Mouse (Mus musculus) layer of hippocampus, adult 8-10 months (tissue): Measurements from ENCODE around the gene Agmat. TPM values are rescaled to one million over a fixed set of nuclear protein-coding genes. Genes with fewer than 3 reads are reported as not detected.

Experiments
- DNase-seq, 2 experiments: peaks; one replicate each; pipeline ENCODE4 v3.0.0; 2022; ENCODE audit warnings: low spot score in 2 of 2
- total RNA-seq, 4 experiments: library from RNA; stranded (reverse); gene quantifications; 2 replicates each; pipeline ENCODE4 v1.2.4; 2022

Gene Agmat
- total RNA-seq, 4 experiments from 2014 or later: not detected

- no peak for DNase-seq
Measured at GRCm38 (mm10) chr4:141735206-141735560, 11.3 kb upstream of the Agmat start.

- DNase-seq: no peak
Measured at GRCm38 (mm10) chr4:141736856-141737255, 9.6 kb upstream of the Agmat start.

DNA sequence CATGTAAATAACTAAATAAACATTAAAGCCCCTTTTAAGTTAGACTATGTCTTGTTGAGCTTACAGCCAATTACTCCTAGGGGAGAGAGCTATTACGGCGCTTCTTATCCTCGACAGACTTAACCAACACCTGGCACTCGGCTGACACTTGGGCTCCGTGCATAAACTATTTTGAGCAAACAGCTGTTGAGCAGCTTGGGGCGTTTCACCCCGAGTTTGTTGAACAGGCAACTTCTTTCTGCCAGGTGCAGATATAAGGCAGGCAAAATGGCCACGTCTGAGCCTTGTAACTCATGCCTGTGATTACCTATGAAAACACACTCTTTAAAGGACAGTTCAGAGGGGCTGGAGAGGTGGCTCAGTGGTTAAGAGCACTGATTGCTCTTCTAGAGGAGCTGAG lies 8.5 kb upstream of the Agmat start:
- DNase-seq: no peak

GRCm38 (mm10) chr4:141741856-141742255 lies 4.6 kb upstream of the Agmat start:
- no peak for DNase-seq

GRCm38 (mm10) chr4:141742381-141742780 lies 4.1 kb upstream of the Agmat start:
- no peak for DNase-seq

GRCm38 (mm10) chr4:141749557-141749956 lies 3.1 kb downstream of the Agmat start:
- DNase-seq: no peak

DNA sequence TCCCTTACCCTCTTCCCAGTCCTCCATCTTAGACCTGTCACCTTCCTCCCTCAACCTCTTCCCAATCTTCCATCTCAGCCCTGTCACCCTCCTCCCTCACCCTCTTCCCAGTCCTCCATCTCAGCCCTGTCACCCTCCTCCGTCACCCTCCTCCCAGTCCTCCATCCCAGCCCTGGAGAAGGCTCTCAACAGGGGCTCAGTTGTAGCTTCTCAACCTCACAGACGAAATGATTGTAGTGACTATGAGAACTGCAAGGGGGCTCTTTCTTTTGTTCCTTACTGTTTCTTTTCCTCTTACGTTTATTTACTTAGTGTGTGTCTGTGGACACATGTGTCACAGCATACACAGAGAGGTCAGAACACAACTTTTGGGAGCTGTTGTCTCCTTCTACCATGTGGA lies 4.4 kb downstream of the Agmat start:
- no peak for DNase-seq

GRCm38 (mm10) chr4:141751419-141752075 lies 5.1 kb downstream of the Agmat start:
- DNase-seq: no peak

- no peak for DNase-seq
Measured at GRCm38 (mm10) chr4:141752076-141752421, 5.6 kb downstream of the Agmat start.

DNA sequence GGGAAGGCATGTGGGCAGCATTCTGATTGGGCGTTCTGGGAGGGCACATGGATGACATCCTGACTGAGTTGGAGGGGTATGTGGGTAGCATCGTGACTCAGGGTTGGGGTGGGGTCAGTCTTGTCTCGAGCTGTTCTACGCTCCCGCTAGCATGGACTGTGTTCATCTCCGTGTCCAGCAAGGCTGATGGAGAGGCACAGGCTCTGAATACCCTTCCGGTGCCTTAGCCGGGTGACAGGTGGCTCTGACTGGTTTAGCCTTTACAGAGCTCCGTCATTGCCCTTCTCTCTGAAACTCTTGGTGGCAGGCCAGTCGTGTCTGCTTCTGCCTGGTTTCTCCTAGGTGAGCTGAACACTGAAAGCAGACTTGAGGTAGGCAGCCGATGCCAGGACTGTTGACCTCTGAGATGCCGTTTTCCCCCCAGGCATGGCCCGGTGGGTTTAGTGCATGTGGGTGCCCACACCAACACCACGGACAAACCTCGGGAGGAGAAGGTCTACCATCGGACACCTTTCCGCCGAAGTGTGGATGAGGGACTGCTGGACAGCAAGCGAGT lies 9.0 kb downstream of the Agmat start:
- no peak for DNase-seq

- DNase-seq: no peak
Measured at GRCm38 (mm10) chr4:141757124-141757523, 10.7 kb downstream of the Agmat start.

GRCm38 (mm10) chr4:141758874-141759542 lies 12.5 kb downstream of the Agmat start:
- DNase-seq: no peak

GRCm38 (mm10) chr4:141760942-141761341 lies 14.5 kb downstream of the Agmat start:
- no peak for DNase-seq

DNA sequence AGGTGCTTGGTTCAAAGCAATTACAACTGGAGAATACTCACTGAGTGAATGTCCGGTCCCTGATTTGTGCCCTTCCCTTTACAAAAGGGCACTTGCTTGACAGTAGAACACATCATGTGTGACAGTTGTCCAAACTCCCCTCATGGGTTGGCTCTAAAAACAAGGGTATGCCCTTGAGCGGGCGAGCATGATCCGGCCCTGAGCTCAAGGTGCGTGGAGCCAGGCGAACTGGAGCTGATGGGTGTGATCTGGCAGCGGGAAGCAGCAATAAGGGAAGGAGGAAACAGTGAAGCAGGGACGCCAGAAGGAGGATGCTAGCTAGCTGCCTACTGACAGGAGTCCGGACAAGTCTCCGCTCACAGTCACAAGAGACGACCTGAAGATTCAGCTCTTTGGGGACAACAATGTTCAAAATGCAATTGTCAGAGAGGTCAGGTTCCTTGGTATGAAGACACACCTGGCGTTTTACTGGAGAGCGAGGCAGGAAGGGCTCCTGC lies 15.7 kb downstream of the Agmat start:
- DNase-seq: no peak

- no peak for DNase-seq
Measured at GRCm38 (mm10) chr4:141763476-141763875, 17.0 kb downstream of the Agmat start.

GRCm38 (mm10) chr4:141765008-141765407 lies 18.5 kb downstream of the Agmat start:
- no peak for DNase-seq

DNA sequence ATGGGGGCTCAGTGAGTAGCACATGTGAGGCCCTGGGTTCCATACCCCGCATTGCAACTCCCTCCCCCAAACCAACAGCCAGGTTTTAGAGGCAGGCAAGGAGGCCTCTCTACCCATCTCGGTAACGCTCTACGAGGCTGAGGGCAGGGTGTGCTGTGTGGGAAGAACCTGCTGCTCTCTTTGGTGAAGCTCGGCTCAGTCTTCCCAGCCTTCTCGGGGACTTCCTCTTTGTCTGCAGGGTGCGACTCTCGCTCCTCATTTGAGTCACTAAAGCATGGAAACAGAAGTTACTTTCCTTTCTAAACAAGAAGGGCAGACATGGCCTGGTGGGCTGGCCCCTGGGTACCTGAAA lies 19.8 kb downstream of the Agmat start:
- no peak for DNase-seq

DNA sequence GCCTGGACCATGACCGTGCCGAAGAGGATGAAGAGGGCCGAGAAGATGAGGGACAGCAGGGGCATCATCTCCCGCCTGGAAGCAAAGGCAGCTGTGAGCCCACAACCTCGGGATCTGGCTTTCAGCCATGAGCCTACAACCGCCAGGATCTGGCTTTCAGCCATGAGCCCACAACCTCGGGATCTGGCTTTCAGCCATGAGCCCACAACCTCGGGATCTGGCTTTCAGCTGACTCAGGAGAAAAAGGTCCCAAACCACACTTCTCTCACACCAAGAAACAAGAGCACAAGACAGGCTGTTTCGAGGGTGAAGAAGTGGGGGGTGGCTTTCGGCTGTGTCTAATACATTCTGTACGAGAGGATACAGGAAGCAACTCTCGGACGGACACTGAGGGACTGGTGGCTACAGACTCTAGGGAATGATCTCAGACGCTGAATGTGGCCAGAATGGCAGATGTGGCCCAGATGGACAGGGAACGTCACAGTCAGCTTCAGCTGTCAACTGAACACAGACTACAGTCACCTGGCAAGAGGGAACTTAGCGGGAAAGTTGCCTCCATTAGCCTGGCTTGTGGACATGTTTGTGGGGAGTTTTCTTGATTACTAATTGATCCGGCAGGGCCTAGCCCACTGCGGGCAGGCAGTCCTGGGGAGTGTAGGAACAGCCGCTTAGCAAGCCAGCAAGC lies 20.3 kb downstream of the Agmat start:
- DNase-seq: peak in 1 of 2 experiments; percentile 46

DNA sequence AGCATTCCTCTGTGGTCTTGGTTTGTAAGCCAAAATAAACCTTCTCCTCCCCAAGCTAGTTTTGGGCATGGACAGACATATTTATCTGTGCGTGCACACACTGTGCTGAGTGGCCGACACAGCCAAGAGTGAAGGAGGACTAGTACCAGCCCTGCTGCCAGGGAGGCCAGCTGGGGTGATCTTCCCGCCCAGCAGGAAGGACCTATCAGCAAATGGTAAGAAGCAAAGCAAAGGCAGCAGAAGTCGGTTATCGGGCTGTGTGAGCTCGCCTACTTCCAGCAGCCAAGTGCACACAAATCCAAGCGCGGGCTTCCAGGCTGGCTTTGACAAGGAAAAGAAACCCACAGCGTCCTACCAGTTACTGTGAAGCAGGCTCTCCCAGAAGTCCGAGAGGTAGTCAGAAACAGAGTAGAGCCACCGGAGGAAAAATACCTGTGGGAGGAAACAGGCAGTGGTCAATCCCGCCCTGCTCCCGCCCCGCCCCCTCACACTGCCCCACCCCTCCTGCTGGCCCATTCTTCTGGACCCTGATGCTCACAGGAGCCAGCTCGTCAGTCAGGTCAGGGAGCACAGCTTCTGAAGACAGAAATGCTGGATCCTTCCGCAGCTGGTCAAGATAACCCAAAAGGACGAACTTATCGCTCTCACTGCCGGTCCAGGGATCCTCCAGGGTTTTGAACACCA lies 21.0 kb downstream of the Agmat start:
- peak in 1 of 2 experiments; percentile 48 for DNase-seq

DNA sequence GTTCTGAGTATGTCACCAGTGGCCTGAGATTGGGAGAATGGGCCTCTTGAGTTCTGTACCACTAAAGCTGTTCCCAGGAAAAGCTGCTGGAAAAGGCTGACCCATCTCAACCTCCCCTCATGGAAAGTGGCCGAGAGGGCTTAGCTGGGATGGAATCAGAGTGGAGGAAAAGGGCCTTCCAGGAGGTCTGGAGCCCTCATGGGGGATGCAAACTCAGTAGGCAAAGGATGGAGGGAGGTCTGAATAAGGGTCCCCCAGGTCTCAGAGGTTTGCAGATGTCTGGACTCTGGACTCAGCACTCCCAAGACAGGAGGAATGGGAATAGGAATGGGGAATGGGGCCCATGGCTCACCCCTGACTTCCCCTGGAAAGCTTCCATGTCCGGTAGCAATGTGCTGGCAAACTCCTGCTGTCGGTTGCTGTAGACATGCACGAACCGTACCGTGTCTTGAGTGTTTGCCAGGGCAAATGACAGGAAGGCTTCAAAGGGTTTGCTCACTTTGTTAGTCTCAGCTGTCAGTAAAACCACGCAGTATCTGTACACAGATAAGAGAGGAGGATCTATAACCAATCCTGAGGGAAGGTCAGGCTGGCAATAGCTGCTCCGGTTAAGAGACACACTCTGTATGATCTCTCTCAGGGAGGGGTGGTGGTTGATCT lies 23.2 kb downstream of the Agmat start:
- no peak for DNase-seq

- DNase-seq: no peak
Measured at GRCm38 (mm10) chr4:141771823-141772222, 25.4 kb downstream of the Agmat start.
